Mouse (Mus musculus) megakaryocyte, embryonic 14.5 days (primary cell): ENCODE measurements at regions not wholly inside any gene's neighbourhood (a gene's known extent, or its start where the extent isn't known, plus 50 kb on each side); places are given as distances from the start of the nearest gene placed in this dataset.

Source experiments
- FLI1 ChIP-seq: IDR thresholded peaks from 2 replicates; pipeline ENCODE4 v1.6.1; 2012; ENCODE audit warnings: low read length, inconsistent platforms, mixed read lengths
- GATA1 ChIP-seq: IDR thresholded peaks from 3 replicates; pipeline ENCODE4 v1.6.1; 2012; ENCODE audit warnings: mixed read lengths, low read length, inconsistent platforms, borderline replicate concordance

DNA sequence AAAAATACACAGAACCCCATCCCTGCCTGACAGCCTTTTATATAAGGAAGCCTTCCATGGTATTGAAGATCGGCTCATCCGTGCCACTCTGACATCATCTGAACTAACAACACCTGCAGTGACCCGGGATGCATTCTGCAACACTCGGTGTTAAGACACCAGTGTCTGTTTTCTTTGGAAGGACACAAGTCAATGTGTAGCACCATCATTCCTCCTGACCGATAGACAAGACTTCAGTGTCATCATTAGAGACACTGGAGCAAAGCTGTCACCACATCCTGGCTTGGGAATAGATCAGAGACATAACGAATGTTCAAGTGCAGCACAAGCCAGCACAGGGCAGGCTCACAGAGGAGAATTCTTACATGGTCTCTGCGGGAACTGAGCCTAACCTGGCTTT, 77.5 kb upstream of the Runx1 start:
- TF ChIP-seq GATA1 (no peak), FLI1 (no peak)
